Mouse (Mus musculus): Measurements from ENCODE around the gene Frmd4a. TPM values are rescaled to one million over a fixed set of nuclear protein-coding genes. Genes with fewer than 3 reads are reported as not detected.

The Frmd4a gene
- polyA plus RNA-seq, 1 experiment from 2014 or later, result 3.8 TPM

DNA sequence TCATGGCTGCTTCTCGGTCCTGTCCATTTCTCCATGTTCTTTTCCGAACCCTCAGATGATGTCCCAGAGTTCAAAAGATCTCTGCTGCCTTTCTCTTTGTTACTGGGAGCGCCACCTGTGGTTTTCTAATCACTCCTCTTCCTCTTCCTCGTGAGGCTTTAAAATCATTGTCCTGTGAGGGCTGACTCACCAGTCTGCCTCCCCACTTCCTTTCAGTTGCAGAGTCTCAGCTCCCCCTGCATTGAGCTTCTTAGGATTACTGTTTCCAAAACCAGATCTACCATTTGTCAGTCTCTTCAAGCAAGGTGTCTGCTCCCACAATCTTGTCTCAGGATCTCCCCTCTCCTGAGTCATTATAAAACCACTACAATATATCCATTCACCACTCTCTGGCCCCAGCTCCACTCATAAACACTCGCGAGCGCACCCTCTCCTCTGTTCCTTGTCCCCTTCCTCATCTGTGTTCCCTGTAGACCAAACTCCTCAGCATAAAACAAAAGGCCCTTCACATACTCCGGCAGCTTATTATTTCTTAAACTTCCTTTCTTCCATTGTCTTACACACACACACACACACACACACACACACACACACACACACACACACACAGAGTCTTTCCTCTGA lies 392.4 kb downstream of the Frmd4a start:
- no peaks in the 10 kb centered on the region for H3K9me3 ChIP-seq (ENCODE audit: control insufficient read depth, low read length)
- no peak overlapping the region for H3K4me3 ChIP-seq (ENCODE audit: low read depth, low read length)
- H3K4me1 ChIP-seq (replicated peaks; ENCODE audit: control insufficient read depth, insufficient read depth), result no peaks in the 10 kb centered on the region
- H3K9ac ChIP-seq (ENCODE audit: low read length), result no peak overlapping the region
- DNase-seq (ENCODE audit: low spot score), result no peak
- 59% methylated on average over 8 of the region's 8 CpGs for WGBS
- no peak for ATAC-seq (ENCODE audit: low FRiP score, low TSS enrichment)
- TF ChIP-seq EP300 (optimal IDR thresholded peaks at IDR 0.05), result no peak
- TF ChIP-seq CTCF (IDR thresholded peaks at IDR 0.05; ENCODE audit: low read depth), result no peak
- H3K36me3 ChIP-seq (ENCODE audit: control insufficient read depth, insufficient read depth, low read length), result no peaks in the 10 kb centered on the region
- H3K4me2 ChIP-seq (replicated peaks; ENCODE audit: low read depth), result no peak overlapping the region
- no peak overlapping the region for H3K27ac ChIP-seq (replicated peaks)
- no peaks in the 10 kb centered on the region for H3K27me3 ChIP-seq (ENCODE audit: control insufficient read depth, insufficient read depth, low read length)

- H3K9me3 ChIP-seq (ENCODE audit: control insufficient read depth, low read length), result no peaks in the 10 kb centered on the region
- H3K27ac ChIP-seq (replicated peaks), result no peak overlapping the region
- no peaks in the 10 kb centered on the region for H3K27me3 ChIP-seq (ENCODE audit: control insufficient read depth, insufficient read depth, low read length)
- no peak overlapping the region for H3K9ac ChIP-seq (ENCODE audit: low read length)
- TF ChIP-seq CTCF (IDR thresholded peaks at IDR 0.05; ENCODE audit: low read depth), result no peak
- no peak for TF ChIP-seq EP300 (optimal IDR thresholded peaks at IDR 0.05)
- no peak overlapping the region for H3K4me2 ChIP-seq (replicated peaks; ENCODE audit: low read depth)
- no peaks in the 10 kb centered on the region for H3K4me1 ChIP-seq (replicated peaks; ENCODE audit: control insufficient read depth, insufficient read depth)
- H3K4me3 ChIP-seq (ENCODE audit: low read depth, low read length), result no peak overlapping the region
- WGBS, result 24% methylated on average over 5 of the region's 5 CpGs
- no peaks in the 10 kb centered on the region for H3K36me3 ChIP-seq (ENCODE audit: control insufficient read depth, insufficient read depth, low read length)
- peak; percentile 45 for DNase-seq (ENCODE audit: low spot score)
- peak; percentile 64; the same call in 1 of the 2 replicates for ATAC-seq (ENCODE audit: low FRiP score, low TSS enrichment)
Observed at GRCm38 (mm10) chr2:4412870-4413595, 395.5 kb downstream of the Frmd4a start.

DNA sequence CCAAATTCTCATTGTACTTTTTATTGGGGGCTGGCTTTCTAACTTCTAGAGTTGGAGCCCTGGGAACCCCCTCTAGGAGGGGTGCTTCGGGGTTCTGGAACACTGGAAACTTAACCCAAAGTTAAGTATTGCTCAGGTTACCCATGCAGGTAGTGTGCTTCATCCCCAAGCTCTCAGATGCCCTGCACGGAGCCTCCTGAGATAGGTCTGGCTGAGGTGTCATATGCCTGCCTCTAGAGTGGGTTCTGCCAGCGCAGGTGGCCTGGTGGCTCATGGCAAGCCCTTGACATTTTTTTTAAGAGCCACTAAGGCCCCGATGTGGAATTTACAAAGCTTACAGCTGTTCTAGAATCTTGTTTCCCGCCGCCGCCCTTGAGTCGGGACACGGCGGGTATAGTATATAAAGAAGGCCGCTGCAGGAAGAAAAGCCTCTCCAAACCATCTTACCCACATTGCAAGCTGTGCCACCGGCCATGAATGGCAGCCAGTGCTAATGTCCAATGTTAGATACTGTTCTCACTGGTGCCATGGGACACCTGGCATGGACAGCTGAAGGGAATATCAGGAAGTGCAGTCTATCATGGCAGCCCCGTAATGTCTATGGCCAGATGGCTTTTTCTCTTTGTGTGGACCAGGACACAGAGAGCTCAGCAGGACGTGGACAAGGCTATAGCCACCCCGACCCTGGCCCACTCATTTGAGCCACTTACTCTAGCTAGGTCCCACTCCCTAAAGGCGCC lies 396.2 kb downstream of the Frmd4a start:
- H3K9ac ChIP-seq (ENCODE audit: low read length), result no peak overlapping the region
- H3K27ac ChIP-seq (replicated peaks), result no peak overlapping the region
- DNase-seq (ENCODE audit: low spot score), result no peak
- no peak overlapping the region for H3K4me3 ChIP-seq (ENCODE audit: low read depth, low read length)
- no peaks in the 10 kb centered on the region for H3K4me1 ChIP-seq (replicated peaks; ENCODE audit: control insufficient read depth, insufficient read depth)
- H3K36me3 ChIP-seq (ENCODE audit: control insufficient read depth, insufficient read depth, low read length), result no peaks in the 10 kb centered on the region
- H3K4me2 ChIP-seq (replicated peaks; ENCODE audit: low read depth), result no peak overlapping the region
- TF ChIP-seq EP300 (optimal IDR thresholded peaks at IDR 0.05), result no peak
- TF ChIP-seq CTCF (IDR thresholded peaks at IDR 0.05; ENCODE audit: low read depth), result no peak
- H3K9me3 ChIP-seq (ENCODE audit: control insufficient read depth, low read length), result no peaks in the 10 kb centered on the region
- no peaks in the 10 kb centered on the region for H3K27me3 ChIP-seq (ENCODE audit: control insufficient read depth, insufficient read depth, low read length)
- ATAC-seq (ENCODE audit: low FRiP score, low TSS enrichment), result no peak
- 75% methylated on average over 16 of the region's 16 CpGs for WGBS

DNA sequence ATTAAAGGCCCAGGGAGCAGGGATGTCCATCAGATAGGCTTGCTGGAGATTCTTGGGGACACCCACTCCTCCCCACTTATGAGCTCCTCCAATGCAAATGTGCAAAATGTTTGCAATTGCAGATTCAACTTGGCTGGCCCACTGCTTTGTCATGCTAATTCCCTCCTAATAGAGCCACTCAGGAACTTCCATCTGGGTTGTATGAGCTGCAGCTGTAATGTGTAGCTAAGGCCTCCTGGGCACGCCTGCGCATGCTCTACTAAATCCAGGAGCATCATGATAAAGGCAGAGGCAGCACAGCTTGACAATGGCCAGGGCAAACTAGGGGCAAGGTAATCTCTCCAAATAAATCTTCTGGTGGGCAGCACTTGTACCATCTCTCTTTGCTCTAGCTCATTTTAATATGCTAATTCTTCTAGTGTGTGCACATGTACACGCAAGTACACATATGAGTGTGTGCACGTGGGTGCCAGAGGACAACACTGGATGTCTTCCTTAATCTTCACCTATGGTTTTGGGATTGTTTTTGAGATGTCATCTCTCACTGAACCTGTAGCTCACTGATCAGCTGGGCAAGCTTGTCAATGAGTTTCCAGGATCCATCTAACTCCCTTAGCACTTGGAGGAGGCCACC lies 403.3 kb downstream of the Frmd4a start:
- H3K36me3 ChIP-seq (ENCODE audit: control insufficient read depth, insufficient read depth, low read length), result no peaks in the 10 kb centered on the region
- ATAC-seq (ENCODE audit: low FRiP score, low TSS enrichment) (no peak), DNase-seq (ENCODE audit: low spot score) (no peak)
- WGBS, result 81% methylated on average over 4 of the region's 4 CpGs
- TF ChIP-seq CTCF (IDR thresholded peaks at IDR 0.05; ENCODE audit: low read depth), result no peak
- TF ChIP-seq EP300 (optimal IDR thresholded peaks at IDR 0.05), result no peak
- H3K27ac ChIP-seq (replicated peaks), result no peak overlapping the region
- no peaks in the 10 kb centered on the region for H3K9me3 ChIP-seq (ENCODE audit: control insufficient read depth, low read length)
- no peak overlapping the region for H3K9ac ChIP-seq (ENCODE audit: low read length)
- no peak overlapping the region for H3K4me2 ChIP-seq (replicated peaks; ENCODE audit: low read depth)
- no peaks in the 10 kb centered on the region for H3K4me1 ChIP-seq (replicated peaks; ENCODE audit: control insufficient read depth, insufficient read depth)
- no peaks in the 10 kb centered on the region for H3K27me3 ChIP-seq (ENCODE audit: control insufficient read depth, insufficient read depth, low read length)
- no peak overlapping the region for H3K4me3 ChIP-seq (ENCODE audit: low read depth, low read length)

GRCm38 (mm10) chr2:4421757-4422156 lies 404.2 kb downstream of the Frmd4a start:
- DNase-seq (ENCODE audit: low spot score), result no peak
- Histone ChIP-seq H3K4me3 (ENCODE audit: low read depth, low read length) (no peak overlapping the region), H3K27me3 (ENCODE audit: control insufficient read depth, insufficient read depth, low read length) (no peaks in the 10 kb centered on the region), H3K9me3 (ENCODE audit: control insufficient read depth, low read length) (no peaks in the 10 kb centered on the region), H3K36me3 (ENCODE audit: control insufficient read depth, insufficient read depth, low read length) (no peaks in the 10 kb centered on the region), H3K4me1 (replicated peaks; ENCODE audit: control insufficient read depth, insufficient read depth) (no peaks in the 10 kb centered on the region), H3K27ac (replicated peaks) (no peak overlapping the region), H3K4me2 (replicated peaks; ENCODE audit: low read depth) (no peak overlapping the region), H3K9ac (ENCODE audit: low read length) (no peak overlapping the region)
- no peak for ATAC-seq (ENCODE audit: low FRiP score, low TSS enrichment)
- WGBS, result 52% methylated on average over 2 of the region's 2 CpGs
- TF ChIP-seq EP300 (optimal IDR thresholded peaks at IDR 0.05) (no peak), CTCF (IDR thresholded peaks at IDR 0.05; ENCODE audit: low read depth) (no peak)

All from stomach, postnatal 0 days (tissue).